Mouse (Mus musculus): Measurements from ENCODE around the gene Lbhd1.
"Not testable (repeated sequence)": the region's sequence is repeated elsewhere in the genome, so short reads cannot be mapped to it uniquely, and the experiment has no call there.

The Lbhd1 gene

GRCm38 (mm10) chr19:8883616-8884015, at the start of gene Lbhd1, which contains the start of gene Gm49403:
Gene Lbhd1 (plus strand): TSS chr19:8883732.
Gene Gm49403 (plus strand): TSS chr19:8883930.
- DNase-seq (ENCODE audit: low spot score in 2 of 2), result no peak

- not testable (repeated sequence) for DNase-seq (ENCODE audit: low spot score in 2 of 2)
Measured at GRCm38 (mm10) chr19:8836327-8836726, 47.2 kb upstream of the Lbhd1 start.

- DNase-seq (ENCODE audit: low spot score in 2 of 2), result peak; percentile 56 to 82
Measured at GRCm38 (mm10) chr19:8837251-8837791, 46.2 kb upstream of the Lbhd1 start, which contains the start of gene Bscl2. Gene Bscl2 (plus strand): TSS chr19:8837467.

GRCm38 (mm10) chr19:8838041-8838730, 45.3 kb upstream of the Lbhd1 start:
- DNase-seq (ENCODE audit: low spot score in 2 of 2), result no peak

GRCm38 (mm10) chr19:8839103-8839907, 44.2 kb upstream of the Lbhd1 start, which contains the start of gene Gng3:
Gene Gng3 (minus strand): TSS chr19:8839194.
- no peak for DNase-seq (ENCODE audit: low spot score in 2 of 2)

GRCm38 (mm10) chr19:8839908-8840791, 43.4 kb upstream of the Lbhd1 start:
- DNase-seq (ENCODE audit: low spot score in 2 of 2), result peak; percentile 72 to 74

- no peak for DNase-seq (ENCODE audit: low spot score in 2 of 2)
Measured at GRCm38 (mm10) chr19:8841012-8841411, 42.5 kb upstream of the Lbhd1 start.

GRCm38 (mm10) chr19:8842961-8843360, 40.6 kb upstream of the Lbhd1 start:
- DNase-seq (ENCODE audit: low spot score in 2 of 2), result no peak

GRCm38 (mm10) chr19:8844371-8845129, 39.0 kb upstream of the Lbhd1 start:
- peak in 1 of 2 experiments; percentile 59 for DNase-seq (ENCODE audit: low spot score in 2 of 2)

GRCm38 (mm10) chr19:8848356-8848755, 35.2 kb upstream of the Lbhd1 start:
- DNase-seq (ENCODE audit: low spot score in 2 of 2), result no peak

- peak in 1 of 2 experiments; percentile 58 for DNase-seq (ENCODE audit: low spot score in 2 of 2)
Measured at GRCm38 (mm10) chr19:8850402-8850901, 33.1 kb upstream of the Lbhd1 start, which contains the start of gene Lrrn4cl. Gene Lrrn4cl (plus strand): TSS chr19:8850768.

GRCm38 (mm10) chr19:8851639-8852038, 31.9 kb upstream of the Lbhd1 start:
- DNase-seq (ENCODE audit: low spot score in 2 of 2), result no peak

- DNase-seq (ENCODE audit: low spot score in 2 of 2), result no peak
Measured at GRCm38 (mm10) chr19:8852236-8852928, 31.1 kb upstream of the Lbhd1 start.

GRCm38 (mm10) chr19:8853117-8853516, 30.4 kb upstream of the Lbhd1 start:
- DNase-seq (ENCODE audit: low spot score in 2 of 2), result no peak

GRCm38 (mm10) chr19:8857689-8858088, 25.8 kb upstream of the Lbhd1 start:
- DNase-seq (ENCODE audit: low spot score in 2 of 2), result no peak

GRCm38 (mm10) chr19:8859018-8859417, 24.5 kb upstream of the Lbhd1 start:
- DNase-seq (ENCODE audit: low spot score in 2 of 2), result no peak

- DNase-seq (ENCODE audit: low spot score in 2 of 2), result no peak
Measured at GRCm38 (mm10) chr19:8864265-8864664, 19.3 kb upstream of the Lbhd1 start.

- not testable (repeated sequence) for DNase-seq (ENCODE audit: low spot score in 2 of 2)
Measured at GRCm38 (mm10) chr19:8870381-8870780, 13.2 kb upstream of the Lbhd1 start.

GRCm38 (mm10) chr19:8870838-8871237, 12.7 kb upstream of the Lbhd1 start:
- no peak for DNase-seq (ENCODE audit: low spot score in 2 of 2)

Data from urinary bladder, adult 18-20 months (tissue).